Mouse (Mus musculus) forebrain, embryonic 16.5 days (tissue): Measurements from ENCODE around the gene Akr1c19. TPM values are rescaled to one million over a fixed set of nuclear protein-coding genes. Genes with fewer than 3 reads are reported as not detected.

Experiments used
- polyA plus RNA-seq: library from polyadenylated mRNA; unstranded; fragments of >200 nt; fragmentation: Nextera tagmentation; extraction: Ambion mirVana; gene quantifications from 2 replicates; pipeline ENCODE4 v1.2.1, GENCODE M21; 2015

The Akr1c19 gene
- polyA plus RNA-seq, 1 experiment from 2014 or later: 9.7 TPM

Other genes with a start within 250 kb of the Akr1c19 start
- gene Akr1c14, start 179.7 kb upstream of the Akr1c19 start, polyA plus RNA-seq: 0.71 and 1.0 TPM in 2 replicates
- gene Akr1c18, start 78.0 kb upstream of the Akr1c19 start, polyA plus RNA-seq: 0.23 and 0.41 TPM in 2 replicates
- gene Akr1c13, start 37.5 kb upstream of the Akr1c19 start, polyA plus RNA-seq: 2.6 and 3.1 TPM in 2 replicates
- gene Akr1c12, start 50.7 kb downstream of the Akr1c19 start, polyA plus RNA-seq: 0.21 TPM in 1 of 2 replicates, not detected in the other
- not detected in 2 replicates for gene Akr1c6, start 205.6 kb downstream of the Akr1c19 start, polyA plus RNA-seq